Mouse (Mus musculus) kidney, embryonic 16.5 days (tissue): ENCODE results near the gene Hemk1. TPM values are rescaled to one million over a fixed set of nuclear protein-coding genes. Genes with fewer than 3 reads are reported as not detected.

Experiments used
- ATAC-seq: fragments of 200-750 bp; cut with Nextera tagmentation; 2 replicates; pipeline ENCODE4 v1.8.0; 2017; ENCODE audit warnings: moderate TSS enrichment; ENCODE audit not compliant: low FRiP score, low TSS enrichment
- H3K27ac ChIP-seq: fragments of 300-500 bp; sonication (generic); 2 replicates; pipeline ENCODE4 v1.5.1; 2014; ENCODE audit warnings: low read length
- H3K27me3 ChIP-seq: fragments of 300-500 bp; sonication (generic); 2 replicates; pipeline ENCODE4 v1.6.1; 2014; ENCODE audit warnings: low read length, control low read depth, mixed read lengths; ENCODE audit not compliant: insufficient read depth
- H3K36me3 ChIP-seq: fragments of 300-500 bp; sonication (generic); 2 replicates; pipeline ENCODE4 v1.6.1; 2014; ENCODE audit warnings: low read length, control low read depth, mixed read lengths; ENCODE audit not compliant: insufficient read depth
- H3K4me1 ChIP-seq: fragments of 300-500 bp; sonication (generic); 2 replicates; pipeline ENCODE4 v1.6.1; 2014; ENCODE audit warnings: low read length, control low read depth, mixed read lengths; ENCODE audit not compliant: insufficient read depth
- H3K4me2 ChIP-seq: fragments of 300-500 bp; sonication (generic); replicated peaks from 2 replicates; pipeline ENCODE4 v1.6.1; 2014; ENCODE audit warnings: low read depth, low read length
- H3K4me3 ChIP-seq: fragments of 300-500 bp; sonication (generic); 2 replicates; pipeline ENCODE4 v1.5.1; 2014; ENCODE audit warnings: mild to moderate bottlenecking, low read length
- H3K9ac ChIP-seq: fragments of 300-500 bp; sonication (generic); replicated peaks from 2 replicates; pipeline ENCODE4 v1.6.1; 2014; ENCODE audit warnings: low read length
- H3K9me3 ChIP-seq: fragments of 300-500 bp; sonication (generic); 2 replicates; pipeline ENCODE4 v1.6.1; 2016; ENCODE audit warnings: low read length, control low read depth
- WGBS: fragments of 180-500 bp; shearing (Covaris S2); extraction: QIAGEN DNeasy Blood & Tissue Kit; methylation state at CpG from one replicate; pipeline ENCODE4 v1.1.7; 2014; 5-methylcytosine and 5-hydroxymethylcytosine counted together
- polyA plus RNA-seq: library from polyadenylated mRNA; unstranded; fragments of >200 nt; fragmentation: Nextera tagmentation; extraction: Ambion mirVana; gene quantifications from 2 replicates; pipeline ENCODE4 v1.2.1, GENCODE M21; 2015

Hemk1 gene
- polyA plus RNA-seq, 1 experiment from 2014 or later: 13.2 TPM

DNA sequence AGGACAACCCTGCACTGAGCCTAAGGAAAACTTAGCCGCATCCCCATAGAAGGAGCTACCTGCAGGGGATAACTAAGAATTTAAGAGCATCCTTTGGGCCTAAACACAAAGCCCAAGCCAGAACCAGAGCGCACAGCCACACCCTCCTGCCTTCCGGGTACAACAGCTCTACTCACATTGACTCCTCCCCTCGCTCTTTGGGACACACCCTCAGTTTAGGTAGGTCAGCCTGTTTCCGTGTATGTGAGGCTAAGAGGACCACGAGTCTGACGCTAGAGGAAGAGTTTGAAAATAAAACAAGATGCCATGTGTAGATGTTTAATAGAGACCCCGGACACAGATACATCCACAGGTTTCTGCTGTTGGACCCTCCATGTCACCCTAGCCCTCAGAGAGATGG, 49.4 kb downstream of the Hemk1 start:
- Histone ChIP-seq H3K4me2 (peak overlapping the region; percentile 79), H3K4me3 (peak overlapping the region; percentile 45), H3K4me1 (peaks cover 9% of the 10 kb centered on the region), H3K36me3 (no peaks in the 10 kb centered on the region), H3K9ac (peak overlapping the region; percentile 64; the same call in 1 of the 2 replicates), H3K27ac (no peak overlapping the region), H3K27me3 (no peaks in the 10 kb centered on the region), H3K9me3 (no peaks in the 10 kb centered on the region)
- no peak for ATAC-seq
- 33% methylated on average over 8 of the region's 8 CpGs for WGBS

DNA sequence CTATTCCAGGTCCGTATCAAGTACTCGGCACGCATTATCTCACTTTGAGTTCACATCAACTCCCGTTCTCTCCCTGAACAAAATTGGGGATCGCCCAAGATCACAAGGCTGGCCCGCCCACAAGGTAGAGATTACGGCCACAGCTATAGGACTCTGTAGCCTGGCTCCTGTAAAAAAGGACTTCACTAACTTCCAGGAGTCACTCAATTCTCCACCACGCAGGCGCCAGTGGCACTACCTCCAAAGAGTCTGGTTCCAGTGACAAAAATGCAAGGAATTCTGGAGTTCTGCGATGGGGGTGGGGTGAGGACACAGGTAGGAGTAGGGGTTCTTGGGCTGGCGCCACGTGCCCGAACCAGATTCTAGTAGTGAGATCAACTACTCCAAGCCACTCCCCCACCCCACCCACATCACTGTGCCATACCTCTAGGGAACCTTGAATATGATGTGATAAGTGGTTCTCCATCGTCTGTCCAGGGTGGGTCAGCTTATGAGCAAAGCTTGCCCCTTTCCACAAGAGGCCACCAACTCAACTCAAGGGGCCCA, 50.0 kb downstream of the Hemk1 start:
- Histone ChIP-seq H3K36me3 (no peaks in the 10 kb centered on the region), H3K4me1 (peaks cover 9% of the 10 kb centered on the region), H3K27ac (no peak overlapping the region), H3K9me3 (no peaks in the 10 kb centered on the region), H3K4me3 (no peak overlapping the region), H3K4me2 (no peak overlapping the region), H3K9ac (no peak overlapping the region), H3K27me3 (no peaks in the 10 kb centered on the region)
- no peak for ATAC-seq
- 93% methylated on average over 14 of the region's 14 CpGs for WGBS

DNA sequence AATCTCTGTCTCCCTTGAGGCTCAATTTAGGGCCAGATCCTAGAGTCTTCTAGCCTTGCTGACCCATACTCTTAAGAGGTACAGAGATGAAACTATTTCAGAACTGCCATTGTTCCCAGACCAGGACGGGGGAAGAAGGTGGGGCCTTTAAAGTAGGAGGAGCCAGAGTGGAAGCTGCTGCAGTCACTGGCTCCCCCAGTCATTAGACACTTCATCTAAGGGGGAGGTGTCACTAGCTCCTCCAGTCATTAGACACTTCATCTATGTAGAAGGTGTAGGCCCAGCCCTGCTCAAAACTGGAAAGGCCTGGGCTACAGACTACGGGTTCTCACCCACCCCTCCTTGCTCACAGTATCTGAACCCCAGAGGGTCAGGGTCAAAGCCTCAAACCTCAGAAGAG, 50.9 kb downstream of the Hemk1 start:
- Histone ChIP-seq H3K9me3 (no peaks in the 10 kb centered on the region), H3K9ac (no peak overlapping the region), H3K27me3 (no peaks in the 10 kb centered on the region), H3K27ac (no peak overlapping the region), H3K36me3 (no peaks in the 10 kb centered on the region), H3K4me3 (no peak overlapping the region), H3K4me1 (peaks cover 9% of the 10 kb centered on the region), H3K4me2 (no peak overlapping the region)
- 66% methylated on average over 2 of the region's 2 CpGs for WGBS
- ATAC-seq: no peak

DNA sequence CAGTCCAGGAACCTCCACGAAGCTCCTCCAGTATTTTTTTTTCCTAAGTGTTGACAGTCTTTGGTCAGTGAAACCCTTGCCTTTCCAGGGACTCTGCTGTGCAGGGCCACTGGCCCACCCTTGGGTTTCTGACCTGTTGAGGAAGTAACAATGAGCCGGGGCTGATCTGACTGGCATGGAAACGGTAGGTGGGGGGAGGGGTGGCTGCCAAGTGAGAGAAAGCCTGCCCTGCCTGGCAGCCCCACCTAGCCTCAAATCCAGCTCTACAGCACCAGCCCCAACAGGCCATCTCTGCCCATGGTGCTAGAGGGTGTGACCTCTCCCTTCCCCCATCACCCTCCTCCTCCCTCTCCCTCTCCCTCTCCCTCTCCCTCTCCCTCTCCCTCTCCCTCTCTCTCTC, 53.1 kb downstream of the Hemk1 start:
- no peak overlapping the region for H3K9ac ChIP-seq
- H3K9me3 ChIP-seq: no peaks in the 10 kb centered on the region
- H3K4me2 ChIP-seq: no peak overlapping the region
- no peaks in the 10 kb centered on the region for H3K36me3 ChIP-seq
- H3K4me3 ChIP-seq: no peak overlapping the region
- H3K4me1 ChIP-seq: peaks cover 12% of the 10 kb centered on the region
- no peak overlapping the region for H3K27ac ChIP-seq
- ATAC-seq: no peak
- no peaks in the 10 kb centered on the region for H3K27me3 ChIP-seq
- WGBS: 26% methylated on average over 3 of the region's 3 CpGs

DNA sequence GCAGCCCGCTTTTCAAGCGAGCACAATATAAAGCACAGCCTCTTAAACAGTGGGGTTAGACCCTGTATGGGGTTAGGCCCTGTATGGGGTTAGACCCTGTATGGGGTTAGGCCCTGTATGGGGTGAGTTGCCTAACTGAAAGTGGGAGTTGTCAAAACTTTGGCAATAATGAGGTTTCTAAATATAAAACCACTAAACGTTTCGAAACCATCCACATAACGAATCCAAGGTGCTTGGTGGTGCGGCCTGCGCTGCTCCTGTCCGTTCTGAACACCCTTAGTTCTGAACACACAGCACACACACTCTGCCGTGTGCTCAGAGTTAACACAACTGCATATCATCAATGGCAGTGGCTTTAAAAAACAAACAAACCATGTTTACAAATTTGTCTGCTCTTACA, 55.2 kb downstream of the Hemk1 start:
- Histone ChIP-seq H3K27ac (no peak overlapping the region), H3K9ac (no peak overlapping the region), H3K4me2 (no peak overlapping the region), H3K36me3 (no peaks in the 10 kb centered on the region), H3K27me3 (no peaks in the 10 kb centered on the region), H3K4me3 (no peak overlapping the region), H3K9me3 (no peaks in the 10 kb centered on the region), H3K4me1 (peaks cover 18% of the 10 kb centered on the region)
- 91% methylated on average over 9 of the region's 9 CpGs for WGBS
- no peak for ATAC-seq

- H3K4me2 ChIP-seq: no peak overlapping the region
- no peak overlapping the region for H3K27ac ChIP-seq
- H3K9me3 ChIP-seq: no peaks in the 10 kb centered on the region
- H3K27me3 ChIP-seq: no peaks in the 10 kb centered on the region
- WGBS: 82% methylated on average over 5 of the region's 5 CpGs
- no peaks in the 10 kb centered on the region for H3K36me3 ChIP-seq
- H3K4me1 ChIP-seq: peaks cover 18% of the 10 kb centered on the region
- H3K4me3 ChIP-seq: no peak overlapping the region
- ATAC-seq: no peak
- H3K9ac ChIP-seq: no peak overlapping the region
These were observed 56.7 kb downstream of the Hemk1 start for GRCm38 (mm10) chr9:107281241-107281987.

DNA sequence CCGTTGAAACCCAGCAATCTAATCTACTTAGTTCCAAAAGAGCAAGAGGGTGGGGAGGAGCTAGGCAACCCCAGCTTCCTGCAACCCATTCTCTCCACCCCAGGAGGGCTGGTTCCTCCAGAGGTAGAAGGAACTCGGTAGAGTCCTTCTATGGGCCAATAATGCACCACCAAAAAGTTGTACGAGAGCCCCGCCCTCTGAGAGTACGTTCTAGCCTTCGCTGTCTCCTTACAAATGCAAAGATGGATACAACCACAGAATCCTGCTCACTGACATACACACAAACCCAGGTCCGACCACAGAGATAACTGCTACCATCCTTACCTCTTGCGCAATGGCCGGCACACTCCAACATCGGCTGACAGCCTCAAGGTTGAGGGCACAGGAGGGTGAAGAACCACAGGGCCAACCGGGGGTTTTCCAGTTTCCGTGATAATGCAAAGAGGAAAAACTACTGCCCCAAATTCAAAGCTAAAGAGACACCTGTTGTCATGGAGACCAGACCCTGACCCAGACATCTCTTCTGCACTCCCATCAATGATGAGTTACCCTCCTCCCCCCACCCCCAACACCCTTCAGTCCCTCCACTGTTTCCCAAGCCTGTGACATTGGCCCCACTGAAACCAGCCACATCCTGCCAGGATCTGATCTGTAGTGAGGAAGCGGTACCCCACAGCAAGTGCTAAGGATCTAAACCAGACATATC, 57.7 kb downstream of the Hemk1 start:
- Histone ChIP-seq H3K4me2 (peak overlapping the region; percentile 37), H3K4me1 (peaks cover 18% of the 10 kb centered on the region), H3K9me3 (no peaks in the 10 kb centered on the region), H3K27me3 (no peaks in the 10 kb centered on the region), H3K27ac (peak overlapping the region; percentile 57; the same call in 1 of the 2 replicates), H3K9ac (peak overlapping the region; percentile 43), H3K36me3 (no peaks in the 10 kb centered on the region), H3K4me3 (no peak overlapping the region; the same call in 1 of the 2 replicates)
- WGBS: 61% methylated on average over 13 of the region's 13 CpGs
- no peak for ATAC-seq

GRCm38 (mm10) chr9:107279378-107280321, 58.5 kb downstream of the Hemk1 start:
- ATAC-seq: peak; percentile 79
- H3K9ac ChIP-seq: peak overlapping the region; percentile 43
- WGBS: 26% methylated on average over 16 of the region's 16 CpGs
- no peaks in the 10 kb centered on the region for H3K27me3 ChIP-seq
- H3K4me3 ChIP-seq: no peak overlapping the region; the same call in 1 of the 2 replicates
- H3K36me3 ChIP-seq: no peaks in the 10 kb centered on the region
- no peaks in the 10 kb centered on the region for H3K9me3 ChIP-seq
- H3K27ac ChIP-seq: peak overlapping the region; percentile 57
- H3K4me2 ChIP-seq: peak overlapping the region; percentile 37
- peaks cover 18% of the 10 kb centered on the region for H3K4me1 ChIP-seq

- Histone ChIP-seq H3K27ac (peak overlapping the region; percentile 57; the same call in 1 of the 2 replicates), H3K9me3 (no peaks in the 10 kb centered on the region)
These were observed 59.4 kb downstream of the Hemk1 start for GRCm38 (mm10) chr9:107278527-107279377.

More at GRCm38 (mm10) chr9:107278527-107279377, 59.4 kb downstream of the Hemk1 start:
- Histone ChIP-seq H3K27me3 (no peaks in the 10 kb centered on the region), H3K36me3 (no peaks in the 10 kb centered on the region), H3K4me1 (peaks cover 18% of the 10 kb centered on the region), H3K9ac (no peak overlapping the region), H3K4me2 (no peak overlapping the region), H3K4me3 (no peak overlapping the region)
- peak; percentile 65 for ATAC-seq
- WGBS: 55% methylated on average over 8 of the region's 8 CpGs
